Mouse (Mus musculus) adipocyte (in vitro differentiated cells): ENCODE data around the gene Igf2r.

Experiments used
- DNase-seq: peaks from one replicate; pipeline ENCODE4 v3.0.0-alpha.2; 2016; ENCODE audit warnings: low spot score

Gene Igf2r

DNA sequence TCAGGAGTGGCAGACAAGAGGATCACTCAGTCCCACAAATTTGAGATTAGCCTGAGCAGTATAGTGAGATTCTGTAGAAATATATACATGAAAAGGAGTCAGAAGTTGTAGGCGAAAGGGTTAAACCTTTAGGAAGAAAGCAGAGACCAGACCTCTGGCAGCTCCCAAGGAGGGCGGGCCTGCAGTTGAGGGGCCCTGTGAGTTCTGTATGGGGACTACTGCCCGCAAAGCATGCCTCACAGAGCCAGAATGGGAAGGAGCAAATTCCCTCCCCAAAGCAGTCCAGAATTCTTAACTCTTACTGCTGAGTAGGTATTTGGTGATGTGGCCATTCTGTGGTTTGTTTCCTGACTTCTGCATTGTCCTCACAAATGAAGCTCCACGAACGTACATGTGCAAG is 11.6 kb upstream of the Igf2r start:
- DNase-seq: no peak

DNA sequence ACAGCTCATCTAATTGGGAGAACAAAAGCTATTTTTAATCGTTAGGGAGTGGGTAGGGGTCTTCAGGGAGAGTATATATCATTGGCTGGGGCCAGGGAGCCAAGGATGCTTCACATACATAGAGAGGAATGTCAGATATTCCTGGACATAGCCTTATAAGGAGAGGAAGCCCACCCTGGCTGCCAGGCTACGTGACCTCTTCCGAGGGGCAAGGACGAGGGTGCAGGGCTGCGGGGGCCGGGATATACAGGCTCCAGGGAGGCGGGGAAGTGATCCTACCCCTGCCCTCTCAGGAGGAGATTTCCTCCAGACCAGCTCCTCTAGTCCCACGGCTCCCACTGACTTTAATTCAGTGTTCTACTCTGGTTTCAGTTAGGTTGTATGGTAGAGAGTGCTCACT is 10.7 kb upstream of the Igf2r start:
- DNase-seq: no peak

DNA sequence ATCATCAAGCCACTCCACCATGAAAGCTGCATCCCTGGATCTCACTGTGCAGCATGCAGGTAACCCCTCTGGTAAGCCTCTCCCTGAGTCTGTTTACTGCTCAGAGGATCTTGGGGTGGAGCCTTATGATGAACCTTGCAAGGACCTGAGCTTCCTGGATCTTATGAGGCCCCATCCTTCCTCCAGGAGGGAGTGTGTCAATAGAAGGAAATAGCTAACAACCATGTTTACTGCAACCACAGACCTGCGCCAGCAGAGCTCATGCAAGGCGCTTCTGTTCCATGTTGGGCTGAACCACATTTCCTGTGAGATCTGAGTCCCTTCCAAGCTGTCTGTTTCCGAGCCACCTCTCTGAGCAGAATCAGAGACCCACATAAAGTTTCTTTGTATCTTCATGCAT is 10.0 kb upstream of the Igf2r start:
- DNase-seq: no peak

DNA sequence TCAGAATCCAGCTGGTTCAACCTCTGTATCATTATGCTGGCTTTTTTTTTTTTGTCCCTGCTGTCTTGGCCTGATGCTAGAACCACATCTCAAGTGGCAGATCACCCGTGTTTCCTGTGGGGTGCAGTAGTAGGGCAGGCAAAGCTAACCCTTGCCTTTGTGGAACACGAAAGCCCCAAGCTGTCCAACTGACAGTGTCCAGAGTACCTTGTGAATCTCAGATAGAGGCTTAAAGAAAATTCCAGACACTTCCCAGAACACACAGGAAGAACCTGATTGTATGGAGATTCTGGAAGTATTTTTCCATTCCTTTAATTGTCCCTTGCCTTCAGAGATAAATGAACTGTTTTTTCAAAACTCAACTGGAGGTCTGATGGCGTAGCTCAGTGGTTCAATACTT is 4.5 kb upstream of the Igf2r start:
- DNase-seq: no peak

DNA sequence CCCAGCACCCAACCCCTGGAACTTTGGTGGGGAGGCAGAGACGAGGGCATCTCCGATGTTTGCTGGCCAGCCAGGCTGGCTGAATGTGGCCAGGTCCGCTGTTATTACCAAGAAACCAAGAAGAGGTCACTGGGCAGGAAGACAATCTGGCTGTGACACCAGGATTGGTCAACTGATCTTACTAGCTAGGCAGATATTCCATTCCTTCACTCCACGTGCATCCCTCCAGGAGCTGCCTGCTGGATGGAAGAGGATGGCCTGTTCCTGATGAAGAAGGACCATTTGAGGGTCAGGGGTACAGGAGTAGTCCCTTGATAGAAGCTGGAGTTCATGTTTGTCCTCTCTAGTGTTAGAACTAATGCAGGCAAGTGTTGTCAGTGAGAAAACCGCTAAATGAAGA is 1.0 kb upstream of the Igf2r start:
- DNase-seq: no peak

DNA sequence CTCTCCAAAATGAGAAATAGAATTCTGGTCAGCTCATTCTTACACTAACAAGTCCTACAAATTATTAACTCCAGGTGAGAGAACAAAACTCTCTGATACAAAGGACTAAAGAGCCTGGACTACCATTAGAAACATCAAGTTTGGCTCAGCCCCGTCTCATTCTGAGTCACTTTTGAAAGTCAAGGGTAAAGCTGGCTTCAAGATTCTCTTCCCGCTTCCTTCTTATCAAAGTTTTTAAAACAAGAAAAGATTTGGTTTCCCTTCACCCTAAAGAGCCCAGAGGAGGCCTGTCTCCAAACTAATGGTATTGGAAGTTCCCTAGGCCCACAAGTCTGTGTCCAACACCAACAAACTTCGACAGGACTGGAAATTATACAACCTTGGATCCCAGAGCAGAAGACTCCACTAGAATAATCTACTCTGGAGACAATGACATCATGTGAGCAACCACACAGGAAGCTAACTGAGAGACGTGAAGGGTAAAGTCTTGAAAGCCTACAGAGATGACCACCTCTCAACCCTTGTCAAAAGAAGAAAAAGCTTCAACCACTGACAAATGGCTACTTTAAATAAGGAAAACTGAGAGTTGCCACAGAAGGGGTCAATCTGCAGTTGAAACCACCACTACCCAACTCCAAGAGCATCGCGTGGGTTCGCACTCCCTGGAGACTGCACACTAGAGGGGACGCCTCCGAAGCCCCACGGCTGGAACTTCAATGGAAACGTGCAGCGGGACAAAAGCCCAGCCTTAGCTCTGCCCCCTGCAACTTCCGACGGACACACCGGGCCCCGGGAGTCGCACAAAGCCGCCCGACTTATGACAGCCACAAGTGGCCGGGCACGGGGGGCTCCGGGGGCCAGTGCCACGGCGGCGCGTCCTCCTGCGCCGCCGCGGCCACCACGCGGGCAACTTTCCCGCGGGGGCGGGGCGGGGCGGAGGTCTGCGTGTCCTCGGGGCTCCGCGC is 767 bp downstream of the Igf2r start:
- peak; percentile 45 for DNase-seq

DNA sequence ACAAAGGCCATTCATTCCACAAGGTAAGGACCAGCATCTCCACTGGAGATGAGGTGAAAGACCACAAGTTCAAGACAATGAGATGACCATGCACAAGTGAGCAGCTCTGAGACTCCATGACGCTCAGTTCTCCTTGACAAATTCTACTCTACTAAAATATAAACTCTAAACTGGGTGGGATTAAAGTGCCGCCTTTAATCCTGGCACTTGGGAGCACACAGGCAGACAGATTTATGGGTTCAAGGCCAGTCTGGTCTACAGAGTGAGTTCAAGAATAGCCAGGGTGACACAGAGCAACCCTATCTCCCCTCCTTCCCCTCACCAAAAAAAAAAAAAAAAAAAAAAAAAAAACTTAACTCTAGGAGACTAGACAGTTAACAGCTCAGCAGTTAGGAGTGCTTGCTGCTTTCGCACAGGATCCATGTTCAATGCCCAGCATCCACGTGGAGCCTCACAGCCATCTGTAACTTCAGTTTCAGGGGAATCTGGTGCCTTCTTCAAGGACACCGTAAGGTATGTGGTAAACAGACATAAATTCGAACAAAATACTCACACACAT is 2.1 kb downstream of the Igf2r start:
- DNase-seq: no peak

DNA sequence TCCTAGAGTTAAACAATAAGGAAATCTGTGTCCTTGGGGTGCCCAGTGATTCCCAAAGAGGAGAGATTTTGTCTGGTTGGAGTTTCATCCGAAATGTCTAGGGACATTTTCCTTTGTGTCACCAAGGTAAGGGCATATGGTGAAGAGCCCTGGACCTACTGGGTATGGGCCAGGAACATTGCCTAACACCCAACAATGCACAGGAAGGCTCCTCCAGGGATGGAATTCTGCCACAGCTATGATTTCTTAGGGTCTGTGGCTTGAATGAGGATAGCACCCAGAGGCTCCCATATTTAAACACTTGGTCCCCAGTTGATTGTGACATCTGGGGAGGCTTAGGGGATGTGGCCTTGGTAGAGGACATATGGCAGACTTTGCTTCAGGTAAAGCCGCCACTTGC is 6.1 kb downstream of the Igf2r start:
- DNase-seq: no peak

DNA sequence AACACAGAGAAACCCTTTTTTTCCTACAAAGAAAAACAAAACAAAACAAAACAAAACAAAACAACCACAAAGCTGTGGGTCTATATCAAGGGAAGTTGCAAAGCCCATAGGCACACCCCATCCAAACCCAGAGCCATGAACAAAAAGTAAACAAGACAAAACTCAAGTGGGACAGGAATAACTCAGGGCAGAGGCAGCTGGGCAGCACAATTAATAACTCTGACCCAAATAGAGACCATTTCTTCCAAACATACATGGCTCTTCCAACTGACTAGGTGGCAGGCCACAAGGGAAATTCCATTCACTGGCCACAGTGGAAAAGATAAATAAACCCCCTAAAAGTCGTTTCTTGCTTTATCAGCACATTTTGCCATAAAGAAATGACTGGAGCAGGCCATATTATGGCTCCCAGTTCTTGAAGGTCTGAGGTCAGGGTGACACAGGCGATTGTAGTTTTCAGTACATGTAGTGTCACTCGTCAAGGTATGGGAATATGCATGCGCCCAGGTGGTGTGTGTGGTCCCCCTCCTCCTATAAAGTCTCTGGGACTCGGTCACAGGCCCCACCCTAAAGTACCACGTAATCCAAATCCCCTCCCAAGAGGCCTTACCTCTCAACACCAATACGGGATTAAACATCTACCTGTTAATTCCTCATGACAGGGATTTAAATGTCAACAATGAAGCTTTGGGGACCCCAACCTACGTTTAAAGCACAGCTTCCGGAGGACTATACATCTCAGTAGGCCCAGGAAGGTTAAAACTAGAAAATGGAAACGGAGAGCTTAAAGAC is 8.9 kb downstream of the Igf2r start:
- DNase-seq: peak; percentile 70

DNA sequence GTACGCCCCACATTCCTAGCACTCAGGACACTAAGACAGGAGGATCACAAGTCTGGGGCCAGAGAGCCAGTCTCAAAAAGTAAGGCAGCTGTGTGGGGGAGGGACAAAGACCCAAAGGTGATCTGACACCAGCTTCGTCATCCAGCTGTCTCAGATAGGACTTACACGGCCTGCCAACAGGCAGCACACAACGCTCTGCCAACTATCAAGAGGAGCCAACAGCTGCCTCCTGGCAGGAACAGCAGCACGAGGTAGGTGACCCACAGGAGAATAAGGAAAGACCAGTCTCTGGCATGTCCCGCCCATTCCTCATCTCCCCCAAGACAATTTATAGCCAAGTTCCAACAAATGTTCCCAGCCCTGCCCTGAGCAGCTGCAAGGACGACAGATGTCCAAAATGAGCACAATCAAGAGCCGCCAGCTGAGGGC is 9.8 kb downstream of the Igf2r start:
- peak; percentile 87 for DNase-seq

DNA sequence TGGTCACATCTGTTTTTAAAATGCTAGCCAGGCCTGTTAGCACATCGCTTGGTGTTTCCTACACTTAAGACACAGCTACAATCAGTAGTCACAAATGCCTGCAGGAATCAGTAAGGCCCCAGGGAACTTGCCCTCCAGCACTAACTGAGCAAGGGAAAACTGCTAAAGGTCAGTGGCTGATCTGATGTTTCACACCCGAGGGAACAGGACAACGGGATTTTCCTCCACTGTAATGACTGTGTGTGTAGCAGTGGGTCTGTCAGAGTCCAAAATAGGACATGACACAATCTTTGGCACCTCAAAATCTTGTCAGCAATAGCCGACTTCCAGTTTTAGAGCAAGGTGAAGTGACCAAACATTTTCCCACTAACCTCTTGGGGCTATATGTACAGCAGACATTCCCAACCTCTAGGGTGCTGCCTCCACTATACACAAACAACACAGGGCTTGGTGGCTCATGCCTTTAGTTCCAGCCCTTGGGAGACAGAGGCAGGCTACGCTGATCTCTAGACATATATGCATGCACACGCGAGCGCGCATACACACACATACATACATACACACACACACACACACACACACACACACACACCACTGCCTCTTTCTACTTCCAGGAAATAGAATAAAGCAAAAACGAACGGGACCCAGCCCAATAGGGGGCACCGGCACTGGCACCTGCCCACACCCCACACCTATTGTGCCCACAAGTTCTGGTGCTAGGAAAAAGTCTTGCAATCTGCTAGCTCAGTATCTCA is 10.6 kb downstream of the Igf2r start:
- peak; percentile 77 for DNase-seq

DNA sequence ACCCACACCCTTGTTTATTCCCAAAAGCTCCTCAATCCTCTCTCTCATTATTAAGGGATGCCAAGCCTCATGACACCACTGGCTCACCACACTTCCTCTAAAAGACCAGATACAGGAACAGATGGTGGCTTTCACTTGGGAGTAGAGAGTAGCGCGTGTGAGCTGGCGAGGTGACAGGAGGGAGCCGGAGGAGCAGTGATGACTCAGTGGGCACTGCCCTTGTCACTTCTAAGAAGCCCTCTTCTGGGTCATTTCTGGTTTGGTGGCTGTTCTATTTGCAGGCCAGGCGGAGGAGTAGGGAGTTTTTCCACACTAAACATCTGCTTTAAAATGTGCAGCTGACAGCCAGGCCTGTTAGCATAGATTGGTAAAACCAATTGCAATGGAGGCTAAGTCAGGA is 11.5 kb downstream of the Igf2r start:
- DNase-seq: peak; percentile 75

DNA sequence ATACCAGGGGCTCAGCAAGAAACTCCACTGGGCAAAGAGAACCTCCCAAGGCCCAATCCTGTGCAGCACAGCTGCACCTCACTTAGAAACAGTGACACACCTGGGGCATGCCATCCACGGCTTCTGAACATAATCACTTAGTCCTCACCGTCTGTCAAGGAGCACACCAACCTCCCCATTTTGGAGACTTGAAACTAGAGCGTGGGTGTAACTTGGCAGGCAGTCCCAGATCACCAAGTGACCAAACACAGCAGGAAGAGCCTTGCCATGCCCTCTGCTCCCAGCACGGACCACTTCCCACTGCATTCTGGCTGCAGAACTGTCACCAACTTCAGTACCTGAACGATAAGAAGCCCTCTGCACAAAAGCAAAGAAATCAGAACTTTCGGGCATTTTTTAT is 12.3 kb downstream of the Igf2r start:
- DNase-seq: no peak

DNA sequence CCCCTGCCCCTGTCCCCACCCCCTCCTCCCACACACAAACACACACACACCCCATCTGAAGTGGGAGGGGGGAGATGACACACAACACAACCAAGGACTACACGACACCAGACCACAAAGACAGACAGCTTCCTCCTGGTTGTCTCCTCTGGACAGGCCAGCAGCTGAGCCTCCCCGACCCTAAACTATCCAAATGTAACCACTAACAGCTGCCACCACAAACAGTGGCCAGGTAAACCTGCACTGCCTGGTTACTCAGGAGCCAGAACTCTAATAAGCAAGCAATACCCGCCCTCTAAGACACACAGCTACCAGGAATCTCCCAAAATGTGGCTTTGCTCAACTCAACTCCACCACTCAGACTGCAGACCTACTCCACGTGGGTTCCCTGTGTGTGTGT is 13.5 kb downstream of the Igf2r start:
- DNase-seq: no peak

DNA sequence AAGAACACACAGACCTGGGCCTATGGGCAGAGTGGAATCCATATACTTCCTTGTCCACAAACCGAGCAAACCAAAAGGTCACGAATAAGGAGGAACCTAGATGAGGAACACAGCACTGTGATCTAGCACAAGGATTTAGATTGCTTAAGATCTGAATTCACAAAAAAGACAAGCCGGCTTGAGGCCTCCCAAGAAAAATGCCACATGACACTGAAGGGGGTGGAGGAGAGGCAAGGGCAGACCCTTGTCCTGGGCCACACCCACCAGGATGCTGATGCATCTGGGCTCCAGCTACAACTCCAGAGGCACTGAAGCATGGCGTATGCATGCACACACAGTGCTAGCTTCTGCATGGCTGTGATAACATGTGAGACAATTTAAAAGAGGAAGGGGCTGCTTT is 14.3 kb downstream of the Igf2r start:
- no peak for DNase-seq

DNA sequence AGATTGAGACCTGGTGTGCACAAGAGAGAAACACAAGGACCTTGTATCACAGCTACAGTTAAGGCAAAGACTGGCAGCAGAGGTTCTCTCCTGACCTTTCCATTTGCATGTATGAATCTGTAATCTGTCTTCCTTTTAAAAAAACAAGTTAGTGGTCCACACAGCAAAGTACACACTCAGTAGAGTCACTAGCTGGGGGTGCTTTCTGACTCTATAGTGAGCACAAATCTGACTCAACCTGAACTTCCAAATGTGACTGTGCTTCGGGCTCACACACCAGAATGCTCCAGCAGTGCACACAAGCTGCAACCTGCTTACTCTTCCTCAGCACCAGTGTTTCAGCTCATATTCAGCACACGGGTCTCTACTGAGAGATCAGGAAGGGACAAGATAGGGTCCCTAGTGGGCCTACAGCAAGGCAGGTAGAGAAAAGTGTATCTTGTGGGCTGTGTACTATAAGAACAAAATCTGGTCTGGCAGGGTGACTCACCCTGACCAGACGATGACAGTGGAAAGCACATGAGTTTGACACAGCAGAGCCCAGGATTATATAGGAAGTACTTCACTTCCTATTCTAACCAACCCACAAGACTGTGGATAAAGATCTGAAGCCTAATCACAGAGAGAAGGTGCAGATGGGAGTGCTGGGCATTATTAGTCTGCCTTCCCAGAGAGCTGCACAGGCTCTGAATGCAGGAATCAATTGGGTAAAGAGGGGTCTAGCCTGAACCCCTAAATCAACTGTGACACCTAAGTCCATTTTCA is 15.0 kb downstream of the Igf2r start:
- DNase-seq: no peak

DNA sequence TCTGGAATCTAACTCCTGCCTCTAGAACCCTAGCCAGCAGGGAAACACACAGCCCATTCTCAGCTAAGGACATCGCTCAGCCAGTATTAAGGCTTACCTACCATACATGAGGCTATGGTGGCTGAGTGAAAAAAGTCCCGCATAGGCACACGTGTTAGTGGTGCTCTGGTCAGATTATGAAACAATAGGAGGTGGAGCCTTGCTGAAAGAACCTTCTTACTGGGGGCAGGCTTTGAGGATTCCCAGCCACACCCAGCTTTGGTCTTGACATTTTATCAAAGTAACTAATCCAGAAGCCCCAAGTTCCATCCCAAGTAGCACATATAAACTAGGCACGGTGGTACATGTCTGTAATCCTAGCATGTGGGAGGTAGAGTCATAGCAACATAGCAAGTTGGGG is 16.4 kb downstream of the Igf2r start:
- no peak for DNase-seq

DNA sequence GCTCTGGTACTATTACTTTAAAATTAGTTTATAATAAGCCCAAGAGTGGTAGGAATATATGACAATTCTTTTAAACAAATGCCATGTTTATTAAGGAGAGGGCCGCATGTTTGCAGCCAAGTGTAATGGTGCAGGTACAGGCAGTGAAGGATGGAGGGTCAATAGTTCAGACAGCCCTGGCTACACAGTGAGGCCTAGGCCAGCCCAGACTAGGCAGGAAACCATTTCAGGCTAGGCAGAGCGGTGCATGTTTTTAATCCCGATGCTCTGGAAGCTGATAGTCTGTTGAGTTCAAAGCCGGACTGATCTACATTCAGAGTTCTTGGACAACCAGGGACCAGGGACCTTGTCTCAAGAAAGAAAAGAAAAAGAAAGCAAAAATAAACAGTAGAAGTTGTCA is 17.8 kb downstream of the Igf2r start:
- no peak for DNase-seq

DNA sequence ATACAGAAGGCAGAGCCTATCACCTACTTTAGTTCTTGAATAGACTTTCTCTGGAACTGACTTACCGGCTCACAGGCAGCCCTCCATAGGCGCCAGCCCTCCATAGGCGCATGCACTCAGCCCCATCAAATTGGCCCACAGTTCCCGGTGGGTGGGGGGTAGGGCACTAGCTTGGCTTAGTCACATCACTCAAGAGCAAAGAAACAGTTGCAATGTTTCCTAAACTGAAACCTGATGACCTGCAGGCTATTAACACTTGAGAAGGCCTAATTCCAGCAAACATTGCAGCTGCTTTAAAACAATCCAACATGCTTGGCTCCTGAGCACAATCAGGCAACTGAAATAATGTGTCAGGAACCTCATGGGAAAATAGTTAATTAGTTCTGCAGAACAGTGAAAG is 18.2 kb downstream of the Igf2r start:
- DNase-seq: no peak

DNA sequence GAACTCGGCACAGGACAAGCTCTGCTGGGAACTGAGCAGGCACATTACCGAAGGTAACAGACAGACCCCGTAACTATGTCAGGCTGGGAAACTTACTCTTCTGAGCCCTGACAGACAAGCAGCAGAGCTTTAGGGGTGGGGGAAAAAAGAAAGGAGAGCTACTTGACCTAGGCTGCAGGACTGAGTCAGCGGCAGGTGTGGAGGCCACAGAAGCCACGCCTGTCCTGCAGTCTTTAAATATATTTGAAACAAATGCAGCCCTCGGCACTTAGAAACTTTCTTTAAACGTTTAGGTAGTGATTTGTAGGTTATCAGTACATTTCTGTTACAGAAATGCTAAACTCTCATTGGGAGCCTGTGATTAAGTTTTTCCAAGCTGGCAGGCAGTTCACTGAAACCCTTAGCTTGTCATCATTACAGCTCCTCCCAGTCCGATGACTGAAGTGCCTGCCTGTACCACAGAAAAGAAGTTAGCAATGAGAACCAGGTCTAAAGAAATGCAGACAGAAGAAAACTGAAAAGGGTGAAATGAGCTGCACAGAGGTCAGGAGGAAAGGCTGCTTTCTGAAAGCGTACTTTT is 18.8 kb downstream of the Igf2r start:
- DNase-seq: no peak
